Comparison of ENCODE assay signal across 10 mouse cellular contexts in genomic region chr10:81303258-81303657, GRCm38 (mm10). TPM values are rescaled to one million over a fixed set of nuclear protein-coding genes. Genes with fewer than 3 reads are reported as not detected.
DNase-seq lines count a peak whose midpoint lies in the region; ATAC-seq and TF ChIP-seq lines count a peak whose summit lies in the region.
"Had no signal": no experiment of that assay in that cellular context is flagged by ENCODE, and none has a peak within 500 bp of the region (broad histone marks: within the 10 kb centered on the region; RNA-seq: fewer than 3 reads in every experiment).

No protein-coding gene starts in this region.

- H3K4me3 ChIP-seq in layer of hippocampus, adult 2 months: peak overlapping the region; percentile 33
- no peak overlapping the region for H3K4me3 ChIP-seq in brown adipose tissue, adult 24 weeks (ENCODE audit: insufficient read depth, low read depth, low read length)
- H3K4me3 ChIP-seq in forebrain, embryonic 16.5 days (replicated peaks; ENCODE audit: low read length): no peak overlapping the region
- H3K4me3 ChIP-seq in liver, embryonic 15.5 days (replicated peaks): no peak overlapping the region
- H3K4me3 ChIP-seq: hindbrain, embryonic 15.5 days had no signal

- H3K27ac ChIP-seq in layer of hippocampus, adult 2 months: peak overlapping the region; percentile 83
- H3K27ac ChIP-seq in brown adipose tissue, adult 24 weeks (replicated peaks; ENCODE audit: low read depth, low read length): 0 out of 2 replicates have a peak overlapping the region, but pooled peaks have one; percentile 16
- no peak overlapping the region for H3K27ac ChIP-seq in forebrain, embryonic 16.5 days (ENCODE audit: low read length)
- H3K27ac ChIP-seq in liver, embryonic 15.5 days (replicated peaks): peak overlapping the region; percentile 56
- H3K27ac ChIP-seq: hindbrain, embryonic 15.5 days had no signal

- no peak for ATAC-seq in forebrain, embryonic 16.5 days
- no peak for ATAC-seq in liver, embryonic 15.5 days (ENCODE audit: insufficient read depth)

- H3K36me3 ChIP-seq in forebrain, embryonic 16.5 days (ENCODE audit: control insufficient read depth, insufficient read depth): peaks cover 19% of the 10 kb centered on the region
- H3K36me3 ChIP-seq in liver, embryonic 15.5 days (replicated peaks): peaks cover 27% of the 10 kb centered on the region

- no peak for TF ChIP-seq CTCF in layer of hippocampus, adult 2 months (conservative IDR thresholded peaks at IDR 0.05)

- 0 out of 2 replicates have a peak overlapping the region, but pooled peaks have one; percentile 17 for H3K9ac ChIP-seq in forebrain, embryonic 16.5 days (replicated peaks; ENCODE audit: low read depth, low read length)
- H3K9ac ChIP-seq in liver, embryonic 15.5 days: 0 out of 2 replicates have a peak overlapping the region, but pooled peaks have one; percentile 13
- H3K9ac ChIP-seq: hindbrain, embryonic 15.5 days had no signal

- no peak for DNase-seq in layer of hippocampus, adult 2 months (ENCODE audit: low spot score in 2 of 2)
- DNase-seq in layer of hippocampus, postnatal 36 days: no peak
- no peak for DNase-seq in urinary bladder, postnatal 14 days (ENCODE audit: low spot score)
- no peak for DNase-seq in left cerebral cortex, adult 11 months (ENCODE audit: low spot score)
- DNase-seq in B cell, adult 2 months: no peak
- DNase-seq: lung, postnatal 36 days had no signal

- H3K27me3 ChIP-seq in forebrain, embryonic 16.5 days (replicated peaks; ENCODE audit: control insufficient read depth, insufficient read depth, low read length): no peaks in the 10 kb centered on the region
- H3K27me3 ChIP-seq in liver, embryonic 15.5 days: no peaks in the 10 kb centered on the region
- H3K27me3 ChIP-seq: hindbrain, embryonic 15.5 days had no signal

- WGBS in forebrain, embryonic 16.5 days: 79% methylated on average over 10 of the region's 10 CpGs
- WGBS in liver, embryonic 15.5 days (ENCODE audit: insufficient replicate concordance): 31% methylated on average over 10 of the region's 10 CpGs

- H3K4me1 ChIP-seq in brown adipose tissue, adult 24 weeks (ENCODE audit: control insufficient read depth, insufficient read depth, insufficient read length, low read length): peaks cover 38% of the 10 kb centered on the region
- H3K4me1 ChIP-seq in forebrain, embryonic 16.5 days (replicated peaks; ENCODE audit: control insufficient read depth, insufficient read depth, low read length): peaks cover 14% of the 10 kb centered on the region
- peaks cover 69% of the 10 kb centered on the region for H3K4me1 ChIP-seq in liver, embryonic 15.5 days (replicated peaks)

- H3K9me3 ChIP-seq in forebrain, embryonic 16.5 days (ENCODE audit: control insufficient read depth, low read length): no peaks in the 10 kb centered on the region
- no peaks in the 10 kb centered on the region for H3K9me3 ChIP-seq in liver, embryonic 15.5 days (replicated peaks)
- H3K9me3 ChIP-seq: hindbrain, embryonic 15.5 days had no signal

- H3K4me2 ChIP-seq in forebrain, embryonic 16.5 days (ENCODE audit: low read length): no peak overlapping the region
- peak overlapping the region; percentile 43 for H3K4me2 ChIP-seq in liver, embryonic 15.5 days

RNA-seq across cellular contexts. Expression of gene Pip5k1c, which starts 10.5 kb away (rescaled TPM):
- total RNA-seq in layer of hippocampus, adult 2 months (2021): 100 to 1,000 TPM; 308 to 314 TPM
- total RNA-seq in layer of hippocampus, postnatal 36 days (2021): 100 to 1,000 TPM; 301 to 304 TPM
- polyA plus RNA-seq in brown adipose tissue, adult 24 weeks (2012; ENCODE audit: insufficient read depth, insufficient read length, missing spikeins): 10.6 and 12.4 TPM in 2 replicates
- 138 and 143 TPM in 2 replicates for polyA plus RNA-seq in forebrain, embryonic 16.5 days (2015; fragmentation: Nextera tagmentation; extraction: Ambion mirVana)
- polyA plus RNA-seq in liver, embryonic 15.5 days (2015; fragmentation: Nextera tagmentation; extraction: Ambion mirVana): 13.4 and 15.2 TPM in 2 replicates

RNA-seq across cellular contexts. Expression of gene Tjp3, which starts 11.9 kb away (rescaled TPM):
- under 1 TPM; 0.54 to 0.91 TPM for total RNA-seq in layer of hippocampus, adult 2 months (2021)
- total RNA-seq in layer of hippocampus, postnatal 36 days (2021): 1 to 10 TPM in 1 of 2 experiments, under 1 TPM in 1; 0.65 to 1.7 TPM
- 1.6 TPM in 1 of 2 replicates, not detected in the other for polyA plus RNA-seq in brown adipose tissue, adult 24 weeks (2012; ENCODE audit: insufficient read depth, insufficient read length, missing spikeins)
- 7.3 and 8.3 TPM in 2 replicates for polyA plus RNA-seq in forebrain, embryonic 16.5 days (2015; fragmentation: Nextera tagmentation; extraction: Ambion mirVana)
- 0.93 and 1.4 TPM in 2 replicates for polyA plus RNA-seq in liver, embryonic 15.5 days (2015; fragmentation: Nextera tagmentation; extraction: Ambion mirVana)

RNA-seq across cellular contexts. Expression of gene Cactin, which starts 17.6 kb away (rescaled TPM):
- 10 to 100 TPM; 27.6 to 30.7 TPM for total RNA-seq in layer of hippocampus, adult 2 months (2021)
- 10 to 100 TPM; 28.9 to 30.1 TPM for total RNA-seq in layer of hippocampus, postnatal 36 days (2021)
- polyA plus RNA-seq in brown adipose tissue, adult 24 weeks (2012; ENCODE audit: insufficient read depth, insufficient read length, missing spikeins): 8.4 and 9.6 TPM in 2 replicates
- 36.8 and 38.3 TPM in 2 replicates for polyA plus RNA-seq in forebrain, embryonic 16.5 days (2015; fragmentation: Nextera tagmentation; extraction: Ambion mirVana)
- polyA plus RNA-seq in liver, embryonic 15.5 days (2015; fragmentation: Nextera tagmentation; extraction: Ambion mirVana): 24.3 and 29.5 TPM in 2 replicates

RNA-seq across cellular contexts. Expression of gene Tbxa2r, which starts 25.3 kb away (rescaled TPM):
- 1 to 10 TPM; 1.3 to 1.4 TPM for total RNA-seq in layer of hippocampus, adult 2 months (2021)
- 1 to 10 TPM in 1 of 2 experiments, under 1 TPM in 1; 0.91 to 1.1 TPM for total RNA-seq in layer of hippocampus, postnatal 36 days (2021)
- not detected in 2 replicates for polyA plus RNA-seq in brown adipose tissue, adult 24 weeks (2012; ENCODE audit: insufficient read depth, insufficient read length, missing spikeins)
- polyA plus RNA-seq in forebrain, embryonic 16.5 days (2015; fragmentation: Nextera tagmentation; extraction: Ambion mirVana): 3.6 and 4.9 TPM in 2 replicates
- 4.0 and 5.0 TPM in 2 replicates for polyA plus RNA-seq in liver, embryonic 15.5 days (2015; fragmentation: Nextera tagmentation; extraction: Ambion mirVana)

RNA-seq across cellular contexts. Expression of gene Apba3, which starts 36.5 kb away (rescaled TPM):
- 10 to 100 TPM; 32.6 to 37.3 TPM for total RNA-seq in layer of hippocampus, adult 2 months (2021)
- 10 to 100 TPM; 39.3 to 56.0 TPM for total RNA-seq in layer of hippocampus, postnatal 36 days (2021)
- polyA plus RNA-seq in brown adipose tissue, adult 24 weeks (2012; ENCODE audit: insufficient read depth, insufficient read length, missing spikeins): 59.5 and 82.7 TPM in 2 replicates
- 39.1 and 41.6 TPM in 2 replicates for polyA plus RNA-seq in forebrain, embryonic 16.5 days (2015; fragmentation: Nextera tagmentation; extraction: Ambion mirVana)
- polyA plus RNA-seq in liver, embryonic 15.5 days (2015; fragmentation: Nextera tagmentation; extraction: Ambion mirVana): 24.0 and 27.3 TPM in 2 replicates
